Mouse (Mus musculus): ENCODE data around the gene Zdhhc16. TPM values are rescaled to one million over a fixed set of nuclear protein-coding genes. Genes with fewer than 3 reads are reported as not detected.
A peak's percentile ranks its signal among the peaks of the same experiment; 100 is the strongest.

Zdhhc16 gene
- polyA plus RNA-seq (2015; fragmentation: Nextera tagmentation; extraction: Ambion mirVana) = 89.1 and 94.4 TPM in 2 replicates

- Histone ChIP-seq H3K27ac (ENCODE audit: low read length) (peak within 1 kb of the TSS; percentile 63), H3K4me1 (ENCODE audit: insufficient read depth, low read length) (peaks cover 17% of the 10 kb centered on the region), H3K9ac (replicated peaks; ENCODE audit: low read length) (peak within 1 kb of the TSS; percentile 92), H3K36me3 (ENCODE audit: insufficient read depth, low read length) (peaks cover 24% of the 10 kb centered on the region), H3K4me3 (ENCODE audit: low read length) (peak within 1 kb of the TSS; percentile 99), H3K4me2 (replicated peaks; ENCODE audit: low read depth, low read length) (peak within 1 kb of the TSS; percentile 87), H3K27me3 (ENCODE audit: insufficient read depth, low read length) (no peaks in the 10 kb centered on the region), H3K9me3 (ENCODE audit: low read length) (no peaks in the 10 kb centered on the region)
- under 1% methylated on average over 47 of the region's 47 CpGs for WGBS
- peak; percentile 100 for ATAC-seq (ENCODE audit: low FRiP score, low TSS enrichment)
Measured at GRCm38 (mm10) chr19:41933179-41934086, at the start of gene Zdhhc16, which contains the start of gene Exosc1. TSS of gene Zdhhc16 (plus strand) at chr19:41933480. TSS of gene Exosc1 (minus strand) at chr19:41933423.

- Histone ChIP-seq H3K4me1 (ENCODE audit: insufficient read depth, low read length) (no peaks in the 10 kb centered on the region), H3K27me3 (ENCODE audit: insufficient read depth, low read length) (no peaks in the 10 kb centered on the region), H3K4me3 (ENCODE audit: low read length) (no peak overlapping the region), H3K9ac (replicated peaks; ENCODE audit: low read length) (no peak overlapping the region), H3K4me2 (replicated peaks; ENCODE audit: low read depth, low read length) (no peak overlapping the region), H3K27ac (ENCODE audit: low read length) (no peak overlapping the region), H3K9me3 (ENCODE audit: low read length) (no peaks in the 10 kb centered on the region), H3K36me3 (ENCODE audit: insufficient read depth, low read length) (peaks cover 40% of the 10 kb centered on the region)
- 95% methylated on average over 9 of the region's 9 CpGs for WGBS
- no peak for ATAC-seq (ENCODE audit: low FRiP score, low TSS enrichment)
Measured at GRCm38 (mm10) chr19:41883882-41884281, 49.4 kb upstream of the Zdhhc16 start.

- H3K9me3 ChIP-seq (ENCODE audit: low read length) = no peaks in the 10 kb centered on the region
- H3K4me2 ChIP-seq (replicated peaks; ENCODE audit: low read depth, low read length) = no peak overlapping the region
- no peak overlapping the region for H3K9ac ChIP-seq (replicated peaks; ENCODE audit: low read length)
- H3K27ac ChIP-seq (ENCODE audit: low read length) = no peak overlapping the region
- H3K4me1 ChIP-seq (ENCODE audit: insufficient read depth, low read length) = no peaks in the 10 kb centered on the region
- no peak overlapping the region for H3K4me3 ChIP-seq (ENCODE audit: low read length)
- H3K36me3 ChIP-seq (ENCODE audit: insufficient read depth, low read length) = peaks cover 34% of the 10 kb centered on the region
- ATAC-seq (ENCODE audit: low FRiP score, low TSS enrichment) = no peak
- no peaks in the 10 kb centered on the region for H3K27me3 ChIP-seq (ENCODE audit: insufficient read depth, low read length)
Measured at GRCm38 (mm10) chr19:41888191-41888590, 45.1 kb upstream of the Zdhhc16 start.

GRCm38 (mm10) chr19:41894959-41895358, 38.3 kb upstream of the Zdhhc16 start:
- H3K4me2 ChIP-seq (replicated peaks; ENCODE audit: low read depth, low read length) = peak overlapping the region; percentile 92

GRCm38 (mm10) chr19:41895460-41896318, 37.6 kb upstream of the Zdhhc16 start, which contains the start of gene Rrp12:
TSS of gene Rrp12 (minus strand) at chr19:41896173.
- Histone ChIP-seq H3K9ac (replicated peaks; ENCODE audit: low read length) (peak within 1 kb of the TSS; percentile 63), H3K27ac (ENCODE audit: low read length) (peak within 1 kb of the TSS; percentile 27; the same call in 1 of the 2 replicates), H3K4me3 (ENCODE audit: low read length) (peak within 1 kb of the TSS; percentile 95), H3K4me1 (ENCODE audit: insufficient read depth, low read length) (peaks cover 15% of the 10 kb centered on the region), H3K9me3 (ENCODE audit: low read length) (no peaks in the 10 kb centered on the region), H3K4me2 (replicated peaks; ENCODE audit: low read depth, low read length) (peak within 1 kb of the TSS; percentile 92), H3K36me3 (ENCODE audit: insufficient read depth, low read length) (0 out of 2 replicates have a peak, but pooled peaks cover 5% of the 10 kb centered on the region), H3K27me3 (ENCODE audit: insufficient read depth, low read length) (no peaks in the 10 kb centered on the region)
- 1% methylated on average over 45 of the region's 46 CpGs for WGBS
- peak; percentile 95 for ATAC-seq (ENCODE audit: low FRiP score, low TSS enrichment)

More at GRCm38 (mm10) chr19:41894959-41895358, 38.3 kb upstream of the Zdhhc16 start:
- Histone ChIP-seq H3K27me3 (ENCODE audit: insufficient read depth, low read length) (no peaks in the 10 kb centered on the region), H3K36me3 (ENCODE audit: insufficient read depth, low read length) (0 out of 2 replicates have a peak, but pooled peaks cover 5% of the 10 kb centered on the region), H3K9ac (replicated peaks; ENCODE audit: low read length) (peak overlapping the region; percentile 63; the same call in 1 of the 2 replicates), H3K27ac (ENCODE audit: low read length) (no peak overlapping the region), H3K4me3 (ENCODE audit: low read length) (peak overlapping the region; percentile 95), H3K9me3 (ENCODE audit: low read length) (no peaks in the 10 kb centered on the region), H3K4me1 (ENCODE audit: insufficient read depth, low read length) (peaks cover 15% of the 10 kb centered on the region)
- WGBS = 44% methylated on average over 7 of the region's 7 CpGs
- ATAC-seq (ENCODE audit: low FRiP score, low TSS enrichment) = no peak

GRCm38 (mm10) chr19:41896319-41896711, 37.0 kb upstream of the Zdhhc16 start:
- Histone ChIP-seq H3K9me3 (ENCODE audit: low read length) (no peaks in the 10 kb centered on the region), H3K36me3 (ENCODE audit: insufficient read depth, low read length) (0 out of 2 replicates have a peak, but pooled peaks cover under 1% of the 10 kb centered on the region), H3K9ac (replicated peaks; ENCODE audit: low read length) (peak overlapping the region; percentile 63), H3K4me3 (ENCODE audit: low read length) (peak overlapping the region; percentile 95), H3K4me2 (replicated peaks; ENCODE audit: low read depth, low read length) (peak overlapping the region; percentile 92), H3K27me3 (ENCODE audit: insufficient read depth, low read length) (no peaks in the 10 kb centered on the region), H3K27ac (ENCODE audit: low read length) (no peak overlapping the region), H3K4me1 (ENCODE audit: insufficient read depth, low read length) (peaks cover 15% of the 10 kb centered on the region)
- 17% methylated on average over 18 of the region's 18 CpGs for WGBS
- no peak for ATAC-seq (ENCODE audit: low FRiP score, low TSS enrichment)

GRCm38 (mm10) chr19:41898860-41899259, 34.4 kb upstream of the Zdhhc16 start:
- H3K9me3 ChIP-seq (ENCODE audit: low read length) = no peaks in the 10 kb centered on the region
- 55% methylated on average over 4 of the region's 4 CpGs for WGBS
- no peaks in the 10 kb centered on the region for H3K27me3 ChIP-seq (ENCODE audit: insufficient read depth, low read length)
- no peak overlapping the region for H3K4me3 ChIP-seq (ENCODE audit: low read length)
- no peak overlapping the region for H3K27ac ChIP-seq (ENCODE audit: low read length)
- peaks cover 15% of the 10 kb centered on the region for H3K4me1 ChIP-seq (ENCODE audit: insufficient read depth, low read length)
- no peak overlapping the region for H3K9ac ChIP-seq (replicated peaks; ENCODE audit: low read length)
- ATAC-seq (ENCODE audit: low FRiP score, low TSS enrichment) = no peak
- no peaks in the 10 kb centered on the region for H3K36me3 ChIP-seq (ENCODE audit: insufficient read depth, low read length)
- no peak overlapping the region for H3K4me2 ChIP-seq (replicated peaks; ENCODE audit: low read depth, low read length)

GRCm38 (mm10) chr19:41900495-41901090, 32.7 kb upstream of the Zdhhc16 start:
- H3K9ac ChIP-seq (replicated peaks; ENCODE audit: low read length) = no peak overlapping the region
- no peaks in the 10 kb centered on the region for H3K27me3 ChIP-seq (ENCODE audit: insufficient read depth, low read length)
- ATAC-seq (ENCODE audit: low FRiP score, low TSS enrichment) = no peak
- no peak overlapping the region for H3K4me3 ChIP-seq (ENCODE audit: low read length)
- no peak overlapping the region for H3K27ac ChIP-seq (ENCODE audit: low read length)
- H3K9me3 ChIP-seq (ENCODE audit: low read length) = no peaks in the 10 kb centered on the region
- WGBS = 79% methylated on average over 8 of the region's 8 CpGs
- H3K4me2 ChIP-seq (replicated peaks; ENCODE audit: low read depth, low read length) = no peak overlapping the region
- H3K36me3 ChIP-seq (ENCODE audit: insufficient read depth, low read length) = no peaks in the 10 kb centered on the region
- H3K4me1 ChIP-seq (ENCODE audit: insufficient read depth, low read length) = 0 out of 2 replicates have a peak, but pooled peaks cover 3% of the 10 kb centered on the region

GRCm38 (mm10) chr19:41901696-41902095, 31.6 kb upstream of the Zdhhc16 start:
- Histone ChIP-seq H3K4me2 (replicated peaks; ENCODE audit: low read depth, low read length) (no peak overlapping the region), H3K4me3 (ENCODE audit: low read length) (no peak overlapping the region), H3K9ac (replicated peaks; ENCODE audit: low read length) (no peak overlapping the region), H3K9me3 (ENCODE audit: low read length) (no peaks in the 10 kb centered on the region), H3K36me3 (ENCODE audit: insufficient read depth, low read length) (no peaks in the 10 kb centered on the region), H3K27me3 (ENCODE audit: insufficient read depth, low read length) (no peaks in the 10 kb centered on the region), H3K4me1 (ENCODE audit: insufficient read depth, low read length) (0 out of 2 replicates have a peak, but pooled peaks cover under 1% of the 10 kb centered on the region), H3K27ac (ENCODE audit: low read length) (no peak overlapping the region)
- WGBS = 56% methylated on average over 2 of the region's 2 CpGs
- ATAC-seq (ENCODE audit: low FRiP score, low TSS enrichment) = no peak
